Mouse (Mus musculus): ENCODE data around the gene Rpusd4.
A peak's percentile ranks its signal among the peaks of the same experiment; 100 is the strongest.

Gene Rpusd4

GRCm38 (mm10) chr9:35267146-35267975 is at the start of gene Rpusd4, which contains the start of gene Fam118b:
Gene Rpusd4 (plus strand): TSS chr9:35267865.
Gene Fam118b (minus strand): TSS chr9:35267805.
- peak; percentile 90 for DNase-seq (ENCODE audit: low spot score in 2 of 2)

GRCm38 (mm10) chr9:35217963-35218362 is 49.7 kb upstream of the Rpusd4 start:
- DNase-seq (ENCODE audit: low spot score in 2 of 2): no peak

GRCm38 (mm10) chr9:35223466-35223865 is 44.2 kb upstream of the Rpusd4 start:
- no peak for DNase-seq (ENCODE audit: low spot score in 2 of 2)

GRCm38 (mm10) chr9:35228671-35229070 is 39.0 kb upstream of the Rpusd4 start:
- no peak for DNase-seq (ENCODE audit: low spot score in 2 of 2)

- DNase-seq (ENCODE audit: low spot score in 2 of 2): no peak
Measured at GRCm38 (mm10) chr9:35235996-35236395, 31.7 kb upstream of the Rpusd4 start.

- DNase-seq (ENCODE audit: low spot score in 2 of 2): no peak
Measured at GRCm38 (mm10) chr9:35238371-35238770, 29.3 kb upstream of the Rpusd4 start.

- DNase-seq (ENCODE audit: low spot score in 2 of 2): no peak
Measured at GRCm38 (mm10) chr9:35238915-35239571, 28.6 kb upstream of the Rpusd4 start.

- no peak for DNase-seq (ENCODE audit: low spot score in 2 of 2)
Measured at GRCm38 (mm10) chr9:35239734-35240133, 27.9 kb upstream of the Rpusd4 start.

GRCm38 (mm10) chr9:35247405-35247804 is 20.3 kb upstream of the Rpusd4 start:
- DNase-seq (ENCODE audit: low spot score in 2 of 2): no peak

GRCm38 (mm10) chr9:35249476-35249875 is 18.2 kb upstream of the Rpusd4 start:
- DNase-seq (ENCODE audit: low spot score in 2 of 2): no peak

- no peak for DNase-seq (ENCODE audit: low spot score in 2 of 2)
Measured at GRCm38 (mm10) chr9:35257365-35257764, 10.3 kb upstream of the Rpusd4 start.

- DNase-seq (ENCODE audit: low spot score in 2 of 2): no peak
Measured at GRCm38 (mm10) chr9:35262418-35262817, 5.2 kb upstream of the Rpusd4 start.

- no peak for DNase-seq (ENCODE audit: low spot score in 2 of 2)
Measured at GRCm38 (mm10) chr9:35263431-35263830, 4.2 kb upstream of the Rpusd4 start.

GRCm38 (mm10) chr9:35264509-35264908 is 3.2 kb upstream of the Rpusd4 start:
- DNase-seq (ENCODE audit: low spot score in 2 of 2): no peak

GRCm38 (mm10) chr9:35267976-35268715 is 481 bp downstream of the Rpusd4 start:
- no peak for DNase-seq (ENCODE audit: low spot score in 2 of 2)

- DNase-seq (ENCODE audit: low spot score in 2 of 2): no peak
Measured at GRCm38 (mm10) chr9:35277855-35278365, 10.2 kb downstream of the Rpusd4 start.

GRCm38 (mm10) chr9:35278451-35278850 is 10.8 kb downstream of the Rpusd4 start:
- no peak for DNase-seq (ENCODE audit: low spot score in 2 of 2)

- peak in 1 of 2 experiments; percentile 32 for DNase-seq (ENCODE audit: low spot score in 2 of 2)
Measured at GRCm38 (mm10) chr9:35282006-35282850, 14.6 kb downstream of the Rpusd4 start.

- DNase-seq (ENCODE audit: low spot score in 2 of 2): no peak
Measured at GRCm38 (mm10) chr9:35282851-35283200, 15.2 kb downstream of the Rpusd4 start.

- DNase-seq (ENCODE audit: low spot score in 2 of 2): no peak
Measured at GRCm38 (mm10) chr9:35283415-35284069, 15.9 kb downstream of the Rpusd4 start.

- no peak for DNase-seq (ENCODE audit: low spot score in 2 of 2)
Measured at GRCm38 (mm10) chr9:35284351-35284750, 16.7 kb downstream of the Rpusd4 start.

Measured in thymus, postnatal 10 days (tissue).